ENCODE assay signal across 28 mouse cellular contexts in genomic region chr15:21315457-21315856, GRCm38 (mm10).
DNase-seq lines count a peak whose midpoint lies in the region; ATAC-seq lines count a peak whose summit lies in the region.
"Had no signal": no experiment of that assay in that cellular context is flagged by ENCODE, and none has a peak within 500 bp of the region (broad histone marks: within the 10 kb centered on the region; RNA-seq: fewer than 3 reads in every experiment).

No protein-coding gene starts in this region.

- H3K27ac ChIP-seq in forebrain, embryonic 16.5 days (ENCODE audit: low read length) = no peak overlapping the region
- no peak overlapping the region for H3K27ac ChIP-seq in forebrain, embryonic 11.5 days (ENCODE audit: low read depth, low read length)
- H3K27ac ChIP-seq: embryonic facial prominence, embryonic 15.5 days; forebrain, embryonic 15.5 days; gastrocnemius, adult 2 months; heart, embryonic 15.5 days; hindbrain, embryonic 10.5 days; hindbrain, embryonic 13.5 days; intestine, embryonic 15.5 days had no signal

- no peaks in the 10 kb centered on the region for H3K27me3 ChIP-seq in forebrain, embryonic 16.5 days (replicated peaks; ENCODE audit: control insufficient read depth, insufficient read depth, low read length)
- no peaks in the 10 kb centered on the region for H3K27me3 ChIP-seq in forebrain, embryonic 11.5 days (ENCODE audit: control insufficient read depth, insufficient read depth, low read length)
- H3K27me3 ChIP-seq: embryonic facial prominence, embryonic 15.5 days; forebrain, embryonic 15.5 days; heart, embryonic 12.5 days; heart, embryonic 15.5 days; hindbrain, embryonic 13.5 days; intestine, embryonic 15.5 days had no signal

- H3K4me1 ChIP-seq in forebrain, embryonic 16.5 days (replicated peaks; ENCODE audit: control insufficient read depth, insufficient read depth, low read length) = no peaks in the 10 kb centered on the region
- no peaks in the 10 kb centered on the region for H3K4me1 ChIP-seq in forebrain, embryonic 11.5 days (replicated peaks; ENCODE audit: control insufficient read depth, insufficient read depth, low read length)
- H3K4me1 ChIP-seq: embryonic facial prominence, embryonic 15.5 days; forebrain, embryonic 15.5 days; heart, embryonic 12.5 days; heart, embryonic 15.5 days; hindbrain, embryonic 10.5 days; hindbrain, embryonic 13.5 days; intestine, embryonic 15.5 days had no signal

- DNase-seq in forebrain, embryonic 11.5 days (ENCODE audit: low spot score) = no peak
- DNase-seq in layer of hippocampus, adult 9-11 months = peak; percentile 9
- DNase-seq in layer of hippocampus, adult 11-12 months (ENCODE audit: low spot score) = no peak
- DNase-seq in brain, embryonic 18.5 days (ENCODE audit: low read depth, low spot score) = peak; percentile 22
- no peak for DNase-seq in urinary bladder, postnatal 36 days (ENCODE audit: low spot score in 2 of 2)
- DNase-seq: adrenal gland, adult 2 months; adrenal gland, postnatal 14 days; cerebellum, adult 11 months; cerebellum, adult 2 months; cerebellum, adult 9-11 months; cerebellum, postnatal 25 days; embryo, embryonic 11 days; gastrocnemius, adult 2 months; gastrocnemius, postnatal 25 days; heart, adult 18-20 months; heart, postnatal 10 days; heart, postnatal 36 days; kidney, adult 11 months had no signal

- H3K4me2 ChIP-seq in forebrain, embryonic 16.5 days (ENCODE audit: low read length) = no peak overlapping the region
- no peak overlapping the region for H3K4me2 ChIP-seq in forebrain, embryonic 11.5 days (ENCODE audit: low read depth, low read length, severe bottlenecking)
- H3K4me2 ChIP-seq: embryonic facial prominence, embryonic 15.5 days; forebrain, embryonic 15.5 days; heart, embryonic 12.5 days; heart, embryonic 15.5 days; hindbrain, embryonic 13.5 days; intestine, embryonic 15.5 days had no signal

- H3K4me3 ChIP-seq in forebrain, embryonic 16.5 days (replicated peaks; ENCODE audit: low read length) = no peak overlapping the region
- H3K4me3 ChIP-seq in forebrain, embryonic 11.5 days (ENCODE audit: low read depth, low read length) = no peak overlapping the region
- H3K4me3 ChIP-seq: embryonic facial prominence, embryonic 15.5 days; forebrain, embryonic 15.5 days; gastrocnemius, adult 2 months; heart, embryonic 12.5 days; heart, embryonic 15.5 days; hindbrain, embryonic 10.5 days; hindbrain, embryonic 13.5 days; intestine, embryonic 15.5 days had no signal

- WGBS in forebrain, embryonic 16.5 days = 41% methylated on average over 3 of the region's 3 CpGs
- 79% methylated on average over 3 of the region's 3 CpGs for WGBS in forebrain, embryonic 11.5 days

- no peaks in the 10 kb centered on the region for H3K9me3 ChIP-seq in forebrain, embryonic 16.5 days (ENCODE audit: control insufficient read depth, low read length)
- H3K9me3 ChIP-seq in forebrain, embryonic 11.5 days (ENCODE audit: control insufficient read depth, low read length) = no peaks in the 10 kb centered on the region
- H3K9me3 ChIP-seq: embryonic facial prominence, embryonic 15.5 days; forebrain, embryonic 15.5 days; heart, embryonic 12.5 days; heart, embryonic 15.5 days; hindbrain, embryonic 10.5 days; hindbrain, embryonic 13.5 days; intestine, embryonic 15.5 days had no signal

- ATAC-seq in forebrain, embryonic 16.5 days = peak; percentile 66
- ATAC-seq in forebrain, embryonic 11.5 days (replicated peaks; ENCODE audit: low FRiP score) = no peak
- ATAC-seq: CD4-positive, CD25-positive, alpha-beta regulatory T cell, adult 4 months; forebrain, embryonic 15.5 days; hindbrain, embryonic 16.5 days; intestine, embryonic 15.5 days had no signal

- H3K9ac ChIP-seq in forebrain, embryonic 16.5 days (replicated peaks; ENCODE audit: low read depth, low read length) = no peak overlapping the region
- H3K9ac ChIP-seq in forebrain, embryonic 11.5 days (ENCODE audit: low read length) = no peak overlapping the region
- H3K9ac ChIP-seq: embryonic facial prominence, embryonic 15.5 days; forebrain, embryonic 15.5 days; heart, embryonic 12.5 days; heart, embryonic 15.5 days; hindbrain, embryonic 13.5 days; intestine, embryonic 15.5 days had no signal

- no peaks in the 10 kb centered on the region for H3K36me3 ChIP-seq in forebrain, embryonic 16.5 days (ENCODE audit: control insufficient read depth, insufficient read depth)
- no peaks in the 10 kb centered on the region for H3K36me3 ChIP-seq in forebrain, embryonic 11.5 days (ENCODE audit: control insufficient read depth, insufficient read depth, low read length)
- H3K36me3 ChIP-seq: embryonic facial prominence, embryonic 15.5 days; forebrain, embryonic 15.5 days; heart, embryonic 12.5 days; heart, embryonic 15.5 days; hindbrain, embryonic 10.5 days; hindbrain, embryonic 13.5 days; intestine, embryonic 15.5 days had no signal

Comparison
In these comparisons a context has a peak if more than half of its experiments do, and no peak if none do; other contexts are left out.
1. DNase-seq: peak in layer of hippocampus, adult 9-11 months (single experiment) and brain, embryonic 18.5 days (single experiment); none in forebrain, embryonic 11.5 days (single experiment), layer of hippocampus, adult 11-12 months (single experiment) and urinary bladder, postnatal 36 days (0 of 2).